Mouse (Mus musculus) MN1 (cell line): ENCODE data around the gene Hspb6.

Experiments used
- DNase-seq: peaks from one replicate; pipeline ENCODE4 v3.0.0-alpha.2; 2016; ENCODE audit warnings: low spot score

The Hspb6 gene

DNA sequence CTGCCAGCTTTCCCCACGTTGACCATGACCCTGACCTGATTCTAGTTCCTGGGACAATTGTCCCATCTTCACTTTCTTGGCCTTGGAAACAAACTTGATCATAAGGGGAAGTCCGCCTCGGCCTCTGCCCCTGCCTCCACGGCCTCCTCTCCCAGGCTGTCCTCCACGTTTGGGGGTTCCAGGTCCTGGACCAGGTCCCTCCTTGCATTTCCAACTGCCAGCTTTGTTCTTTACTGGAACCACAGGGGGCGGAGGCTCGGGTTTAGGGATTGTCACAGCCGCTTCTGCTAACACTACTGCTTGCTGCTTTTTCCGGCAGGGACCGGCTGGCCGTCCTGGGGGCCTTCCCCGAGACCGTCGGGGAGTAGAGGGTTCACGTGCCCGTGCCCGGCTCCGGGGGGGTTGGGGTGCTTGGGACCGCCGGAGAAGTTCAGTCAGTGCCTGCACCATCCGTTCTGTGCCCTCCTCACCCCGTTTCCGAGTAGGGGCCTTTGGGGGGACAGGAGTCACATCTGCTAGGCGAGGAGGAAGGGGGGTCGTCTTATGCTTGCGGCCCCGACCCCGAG, 34.6 kb downstream of the Hspb6 start:
- DNase-seq, result no peak

- DNase-seq, result peak; percentile 44
Measured at GRCm38 (mm10) chr7:30587842-30588667, 36.1 kb downstream of the Hspb6 start.

DNA sequence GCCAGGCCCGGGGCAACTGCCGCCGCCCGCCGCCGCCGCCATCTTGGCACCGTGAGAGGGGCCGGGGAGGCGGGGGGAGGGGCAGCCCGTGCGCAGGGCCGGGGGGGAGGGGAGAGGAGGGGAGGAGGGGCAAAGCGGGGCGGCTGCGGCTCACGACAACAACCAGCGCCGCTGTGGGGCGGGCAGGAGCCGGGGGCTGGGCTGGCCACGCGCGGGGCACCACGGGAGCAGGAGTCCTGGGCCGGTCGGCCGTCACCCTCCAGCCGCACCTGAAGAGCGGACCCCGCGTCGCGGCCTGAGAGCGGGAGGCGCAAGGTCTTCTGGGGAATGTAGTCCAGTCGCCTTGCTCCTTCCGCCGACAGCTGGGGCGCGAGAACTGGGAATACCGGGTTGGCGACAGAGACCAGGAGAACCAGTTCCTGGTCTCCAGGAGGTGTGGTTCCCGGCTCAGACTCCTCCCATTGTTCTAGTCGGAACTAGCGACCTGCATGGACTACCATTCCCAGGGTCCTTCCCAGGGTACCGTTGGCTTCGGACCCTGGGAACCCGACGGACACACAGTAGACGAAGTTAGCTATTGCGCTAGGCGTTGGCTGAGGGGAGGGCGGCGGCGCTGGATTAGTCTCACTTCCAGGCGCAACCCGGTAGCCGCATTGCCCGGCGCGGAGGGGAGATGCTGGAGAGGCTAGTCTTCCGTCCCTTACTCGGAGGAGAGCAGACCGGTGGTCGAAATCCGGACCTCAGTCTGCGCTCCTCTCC, 36.9 kb downstream of the Hspb6 start, which contains the start of gene Kmt2b:
Gene Kmt2b (minus strand): TSS at position 51 of the 759 bp plus-strand sequence.
- DNase-seq, result peak; percentile 97

DNA sequence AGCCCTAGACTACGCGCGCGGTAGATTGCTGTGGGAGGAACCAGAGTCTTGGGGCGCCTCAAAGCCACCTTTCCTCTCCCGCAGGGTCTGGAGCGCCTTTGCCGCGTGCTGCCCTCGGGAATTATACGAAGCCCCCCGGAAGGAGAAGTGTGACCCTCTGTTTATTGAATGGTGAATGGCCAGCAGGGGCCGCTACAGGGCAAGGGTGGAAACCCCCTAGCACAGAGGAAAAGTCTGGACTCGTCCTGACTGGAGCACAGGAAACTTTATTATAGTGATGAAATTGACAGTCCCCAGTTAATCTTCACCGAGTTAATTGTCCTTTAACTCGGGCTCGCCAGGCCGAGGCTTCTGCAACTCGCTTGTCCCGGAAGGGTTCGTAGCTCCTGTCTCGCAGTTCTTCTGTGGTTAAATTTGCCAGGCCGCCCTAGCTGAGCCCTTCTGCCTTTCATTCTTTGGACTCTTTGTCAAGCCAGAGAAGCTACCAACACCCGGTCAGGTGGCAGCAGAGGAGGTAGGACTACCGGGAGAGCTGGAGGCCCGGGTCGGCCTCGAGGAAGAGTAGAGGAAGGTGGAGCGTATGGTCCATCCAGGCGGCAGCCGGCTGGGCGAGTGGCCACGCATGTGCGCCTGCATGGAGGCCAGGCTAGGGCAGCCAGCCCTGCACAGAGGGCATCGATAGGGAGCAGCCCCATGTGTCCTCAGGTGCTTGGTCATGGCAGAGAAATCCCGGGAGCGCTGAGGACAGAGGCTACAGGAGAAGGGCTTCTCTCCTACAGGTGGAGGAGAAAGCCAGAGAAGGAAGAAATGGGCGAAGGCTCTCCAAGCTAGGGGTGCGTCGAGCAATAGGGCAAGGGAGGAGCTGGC, 37.7 kb downstream of the Hspb6 start:
- DNase-seq, result peak; percentile 83

GRCm38 (mm10) chr7:30590927-30591604, 39.1 kb downstream of the Hspb6 start:
- no peak for DNase-seq

DNA sequence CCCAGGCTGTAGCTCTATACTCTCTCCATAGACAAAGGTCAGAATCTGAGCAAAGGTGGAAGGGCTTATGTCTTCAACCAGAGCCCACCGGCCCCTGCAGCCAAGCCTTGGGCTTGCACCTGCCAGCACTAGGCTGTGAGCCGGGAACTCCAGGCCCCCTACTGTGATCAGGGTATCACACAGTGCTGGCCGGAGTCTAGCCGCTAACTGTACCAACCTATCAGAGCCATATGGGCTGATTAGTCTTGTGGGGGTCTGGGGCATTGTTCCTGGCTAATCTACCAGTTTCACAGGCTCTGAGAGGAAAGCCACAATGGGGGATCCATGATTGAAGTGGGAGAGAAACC, 39.6 kb downstream of the Hspb6 start:
- no peak for DNase-seq

DNA sequence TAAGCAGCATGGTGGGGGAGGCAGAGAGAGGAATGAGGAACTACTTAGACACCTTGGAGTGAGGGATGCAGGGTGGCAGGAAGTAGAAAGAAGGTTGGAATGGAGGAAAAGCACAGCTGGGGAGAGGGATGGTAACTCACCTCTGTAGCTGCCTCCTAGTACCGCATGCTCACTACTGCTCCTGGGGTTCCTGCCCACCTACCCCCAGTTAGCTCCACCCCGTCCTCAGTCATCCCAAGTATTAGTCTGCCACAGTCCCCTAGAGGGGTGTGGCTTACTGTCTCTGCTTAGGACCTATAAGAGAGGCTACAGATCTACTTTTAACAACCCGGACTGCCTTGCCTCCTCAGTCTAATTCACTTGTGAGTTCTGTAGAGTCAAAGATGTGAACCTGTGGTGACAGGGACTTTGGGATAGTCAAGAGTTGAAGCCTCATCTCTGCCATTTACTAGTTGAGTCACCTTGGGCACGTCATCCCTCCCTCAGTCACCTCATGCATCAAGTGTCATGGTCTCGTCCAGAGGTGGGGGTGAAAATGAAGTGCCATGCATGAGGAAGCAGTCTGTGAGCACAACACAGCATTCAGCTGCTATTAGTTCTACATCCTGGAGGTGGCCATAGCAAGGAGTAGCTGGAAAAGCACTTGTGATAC, 40.9 kb downstream of the Hspb6 start:
- DNase-seq, result no peak

DNA sequence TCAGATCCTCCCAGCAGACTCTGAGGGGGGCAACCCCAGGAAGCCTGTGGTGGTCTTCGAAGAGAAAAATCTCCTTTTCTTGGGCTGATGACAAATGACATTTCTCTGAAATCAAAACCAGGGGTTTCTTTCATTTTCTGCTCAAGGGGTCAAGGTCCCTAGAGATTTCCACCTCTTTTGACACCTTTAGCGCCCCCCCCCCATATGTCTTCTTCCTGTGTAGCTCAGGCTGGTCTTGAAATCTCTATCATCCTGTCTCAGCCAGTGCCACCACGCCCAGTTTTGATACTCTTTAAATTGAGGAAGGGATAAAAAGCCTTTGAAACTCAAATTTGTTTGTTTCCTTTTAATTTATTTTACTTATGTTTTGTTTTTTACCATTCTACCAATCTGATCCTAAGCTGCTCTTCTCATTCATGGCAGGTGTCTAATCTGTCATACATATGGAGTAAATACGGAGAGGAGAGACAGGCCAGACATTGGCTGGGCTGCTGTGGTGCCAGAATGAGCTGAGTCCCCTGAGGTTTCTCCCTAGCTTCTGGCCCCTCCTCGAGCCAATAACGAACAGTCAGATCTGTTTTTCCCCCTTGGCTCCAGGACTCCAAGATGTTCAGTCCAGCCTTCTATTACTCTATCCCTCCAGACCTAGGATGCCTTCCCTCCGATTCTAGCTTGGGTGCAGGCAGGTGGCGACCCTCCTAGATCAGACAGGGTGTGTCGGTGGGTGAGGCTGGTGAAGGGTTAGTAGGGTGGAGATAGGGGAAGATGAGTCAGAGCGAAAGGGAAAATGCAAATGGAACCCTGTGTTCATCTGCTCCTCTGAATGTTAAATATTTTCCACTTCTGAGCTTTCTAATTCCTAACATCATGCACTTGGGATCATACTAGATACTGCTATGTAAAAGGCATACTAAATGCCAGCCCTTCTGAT, 41.9 kb downstream of the Hspb6 start:
- DNase-seq, result peak; percentile 60

- DNase-seq, result no peak
Measured at GRCm38 (mm10) chr7:30594510-30595024, 42.6 kb downstream of the Hspb6 start.

DNA sequence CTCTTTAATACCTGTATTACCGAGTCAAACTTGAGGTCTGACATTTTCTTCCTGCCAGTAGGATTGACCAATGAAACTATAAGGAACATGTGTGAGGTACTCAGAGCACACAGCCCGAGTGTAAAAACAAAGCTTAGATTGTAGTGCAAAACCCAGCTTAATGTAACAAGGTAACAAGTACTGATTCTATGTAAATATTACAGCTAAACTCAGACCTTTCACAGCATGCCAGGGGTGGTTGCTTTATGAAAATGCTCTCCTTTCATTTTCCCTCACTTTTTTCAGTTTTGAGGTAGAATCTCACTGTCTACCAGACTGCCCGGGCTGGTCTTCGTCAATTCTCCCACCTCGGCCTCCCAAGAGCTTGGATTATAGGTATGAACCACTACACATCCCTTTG, 44.1 kb downstream of the Hspb6 start:
- no peak for DNase-seq

GRCm38 (mm10) chr7:30596811-30597210, 44.8 kb downstream of the Hspb6 start:
- no peak for DNase-seq

- DNase-seq, result no peak
Measured at GRCm38 (mm10) chr7:30598786-30599185, 46.8 kb downstream of the Hspb6 start, which contains the start of gene Zbtb32. Gene Zbtb32, minus strand, starts transcription at chr7:30598909.

DNA sequence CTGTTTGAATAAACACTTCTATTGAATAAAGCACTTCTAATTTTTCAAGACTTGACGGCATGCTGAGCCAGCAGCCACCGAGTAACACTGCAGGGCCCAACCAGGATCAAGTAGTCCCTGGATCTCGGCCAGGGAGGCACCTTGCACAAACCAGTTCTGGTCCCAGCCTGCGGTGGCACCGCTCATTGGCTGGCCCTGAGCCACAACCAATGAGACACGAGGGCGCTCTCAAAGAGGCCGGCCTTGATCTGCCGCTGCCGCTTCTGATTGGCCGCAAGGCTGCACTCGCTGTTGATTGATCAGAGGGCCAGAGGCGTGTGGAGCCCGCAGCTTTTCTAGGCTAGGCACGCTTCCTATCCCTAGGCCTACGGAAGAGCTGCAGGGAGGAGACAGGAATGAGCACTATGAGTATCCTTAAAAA, 48.0 kb downstream of the Hspb6 start:
- peak; percentile 97 for DNase-seq

DNA sequence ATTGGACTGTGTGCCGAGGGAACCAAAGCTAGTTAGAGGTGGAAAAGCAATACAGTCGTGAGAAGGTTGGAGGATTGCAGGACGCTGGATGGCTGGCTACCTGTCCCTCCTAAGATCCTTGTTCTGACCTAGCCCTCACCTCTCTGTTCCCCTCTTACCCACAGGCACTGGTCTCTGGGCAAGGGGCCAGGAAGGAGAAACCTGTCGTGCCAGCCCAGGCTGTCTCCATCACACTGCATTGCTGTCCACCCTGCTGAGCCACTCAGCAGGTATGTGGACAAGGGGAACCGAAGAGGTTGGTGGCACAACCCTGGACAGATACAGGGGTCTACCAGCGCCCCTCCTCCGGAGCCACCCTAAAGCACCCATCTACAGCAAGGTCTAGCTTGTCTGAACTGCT, 48.7 kb downstream of the Hspb6 start:
- peak; percentile 29 for DNase-seq

DNA sequence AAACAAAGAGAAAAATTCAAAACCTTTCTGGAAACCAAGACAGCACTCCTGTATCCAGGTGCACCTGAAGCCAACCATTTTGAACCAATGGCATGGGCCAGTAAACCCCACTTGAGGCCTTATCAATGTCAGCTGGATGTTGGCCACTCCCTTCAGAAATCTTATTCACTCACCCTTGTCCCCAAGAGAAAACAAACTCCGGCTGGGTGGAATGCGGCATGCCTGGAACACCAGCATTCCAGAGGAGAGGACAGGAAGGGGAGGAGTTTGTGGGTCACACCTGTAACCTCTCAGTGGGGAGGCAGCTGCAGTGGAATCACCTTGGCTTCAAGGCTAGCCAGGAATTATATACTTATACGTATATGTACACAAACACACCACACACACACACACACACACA, 50.6 kb downstream of the Hspb6 start:
- DNase-seq, result no peak

DNA sequence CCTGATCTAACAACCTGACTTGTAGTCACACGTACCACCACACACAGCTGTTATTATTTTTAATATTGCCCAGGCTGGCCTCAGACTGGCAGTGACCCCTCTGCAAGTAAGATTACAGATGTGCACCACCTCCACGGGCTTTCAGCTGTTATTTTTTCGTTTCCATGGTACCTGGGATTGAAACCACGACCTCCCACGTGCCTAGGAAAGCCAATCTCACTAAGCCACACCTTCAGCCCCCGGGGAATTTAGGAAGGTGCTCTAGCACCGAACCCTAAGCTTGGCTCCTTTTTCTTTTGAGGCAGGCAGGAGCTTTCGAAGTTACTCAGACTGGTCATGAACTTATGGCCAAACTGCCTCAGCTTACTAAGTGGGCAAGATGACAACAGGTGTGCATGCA, 52.4 kb downstream of the Hspb6 start:
- DNase-seq, result no peak

DNA sequence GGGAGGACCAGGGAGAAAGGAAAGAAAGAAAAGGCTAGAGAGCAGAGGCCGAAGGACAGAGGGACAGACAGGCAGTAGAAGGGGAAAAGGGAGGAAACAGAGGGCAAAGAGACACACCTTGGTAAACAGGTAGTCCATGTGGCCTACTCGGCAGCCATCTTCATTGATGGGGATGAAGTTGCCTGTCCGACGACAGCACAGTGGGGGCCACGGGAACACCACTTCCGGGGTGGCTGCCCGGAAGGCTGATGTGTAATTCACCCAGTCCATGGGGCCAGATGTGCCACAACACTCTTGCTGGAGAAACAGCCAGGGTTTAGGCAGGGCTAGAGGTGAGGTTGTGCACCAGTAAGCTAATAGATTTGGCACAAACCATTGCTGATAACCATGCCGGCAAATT, 53.0 kb downstream of the Hspb6 start:
- DNase-seq, result no peak
